Mouse (Mus musculus) left cerebral cortex, adult 11 months (tissue): ENCODE measurements around the gene Abcb8.
A peak's percentile ranks its signal among the peaks of the same experiment; 100 is the strongest.

Source experiments
- DNase-seq: peaks from one replicate; pipeline ENCODE4 v3.0.0; 2022; ENCODE audit warnings: low spot score

Abcb8 gene

GRCm38 (mm10) chr5:24393392-24393997 lies at the start of gene Abcb8:
TSS of gene Abcb8 (plus strand) at chr5:24393663.
- DNase-seq: peak; percentile 79

DNA sequence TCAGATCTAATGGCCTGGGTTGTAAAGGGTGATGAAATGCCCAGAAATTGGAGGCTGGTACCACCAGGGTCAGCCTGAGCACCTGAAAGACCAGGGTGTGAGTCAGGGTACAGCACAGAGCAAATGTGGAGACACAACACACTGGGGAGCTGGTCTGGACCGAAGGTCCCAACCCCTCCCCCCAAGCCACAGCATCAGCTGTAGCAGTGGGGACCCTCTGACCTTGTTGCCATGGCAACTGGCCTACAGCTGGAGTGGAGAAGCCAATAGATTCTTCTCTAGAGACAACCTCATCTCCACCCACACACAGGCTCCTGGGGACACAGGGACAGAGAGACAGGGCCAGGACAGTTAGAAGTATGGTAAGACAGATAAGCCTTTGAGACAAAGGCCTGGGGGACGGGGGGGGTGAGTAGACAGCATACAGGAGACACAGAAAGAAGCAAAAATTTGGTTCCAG lies 49.5 kb upstream of the Abcb8 start:
- no peak for DNase-seq

DNA sequence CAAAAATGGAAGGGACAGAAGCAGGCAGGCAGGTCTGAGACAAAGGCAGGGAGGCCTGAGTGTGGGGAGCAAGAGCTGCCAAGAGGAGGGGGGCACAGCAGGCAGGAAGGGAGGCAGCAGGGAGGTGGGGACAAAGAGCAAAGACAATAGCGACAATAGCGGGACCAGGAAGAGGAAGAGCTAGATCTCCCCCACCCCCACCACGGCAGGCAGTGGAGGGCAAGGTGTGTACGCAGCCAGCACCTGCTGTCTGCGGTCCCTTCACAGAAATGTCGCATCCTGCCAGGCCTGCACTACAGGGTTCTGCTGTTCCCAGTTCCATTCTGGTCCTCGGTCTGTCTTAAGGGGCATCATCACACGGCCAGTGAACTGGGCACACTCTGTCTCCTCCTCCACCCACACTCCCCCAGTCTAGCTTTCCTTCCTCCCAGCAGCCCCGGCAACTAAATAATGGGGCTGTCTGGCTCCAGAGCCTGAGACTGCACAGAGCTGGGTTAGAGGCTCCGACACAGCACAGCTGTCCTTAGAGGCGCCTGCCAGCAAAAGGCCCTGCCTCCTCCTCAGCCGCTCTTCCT lies 48.9 kb upstream of the Abcb8 start:
- DNase-seq: no peak

DNA sequence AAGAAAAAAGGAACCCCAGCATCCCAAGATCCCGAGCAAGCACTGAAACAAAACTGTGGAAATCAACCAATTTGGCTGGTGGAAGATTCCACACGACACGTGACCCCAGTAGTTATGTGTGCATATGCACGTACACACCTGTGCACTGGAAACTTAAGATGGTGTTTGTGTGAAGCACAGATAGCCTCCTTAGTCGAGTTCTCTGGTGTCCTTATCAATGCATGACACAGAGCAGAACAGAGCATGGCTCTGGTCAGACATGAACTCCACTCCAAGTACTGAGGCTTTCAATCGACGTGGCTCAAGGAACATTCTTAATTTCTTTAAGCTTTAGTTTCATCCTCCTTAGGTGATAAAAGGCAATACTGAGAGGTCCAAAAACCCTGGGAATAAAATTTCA lies 47.1 kb upstream of the Abcb8 start:
- no peak for DNase-seq

- no peak for DNase-seq
These were observed 46.1 kb upstream of the Abcb8 start for GRCm38 (mm10) chr5:24347186-24347875.

GRCm38 (mm10) chr5:24348128-24348527 lies 45.3 kb upstream of the Abcb8 start:
- peak; percentile 55 for DNase-seq

GRCm38 (mm10) chr5:24348546-24348945 lies 44.9 kb upstream of the Abcb8 start:
- DNase-seq: no peak

GRCm38 (mm10) chr5:24350073-24350472 lies 43.4 kb upstream of the Abcb8 start:
- DNase-seq: no peak

DNA sequence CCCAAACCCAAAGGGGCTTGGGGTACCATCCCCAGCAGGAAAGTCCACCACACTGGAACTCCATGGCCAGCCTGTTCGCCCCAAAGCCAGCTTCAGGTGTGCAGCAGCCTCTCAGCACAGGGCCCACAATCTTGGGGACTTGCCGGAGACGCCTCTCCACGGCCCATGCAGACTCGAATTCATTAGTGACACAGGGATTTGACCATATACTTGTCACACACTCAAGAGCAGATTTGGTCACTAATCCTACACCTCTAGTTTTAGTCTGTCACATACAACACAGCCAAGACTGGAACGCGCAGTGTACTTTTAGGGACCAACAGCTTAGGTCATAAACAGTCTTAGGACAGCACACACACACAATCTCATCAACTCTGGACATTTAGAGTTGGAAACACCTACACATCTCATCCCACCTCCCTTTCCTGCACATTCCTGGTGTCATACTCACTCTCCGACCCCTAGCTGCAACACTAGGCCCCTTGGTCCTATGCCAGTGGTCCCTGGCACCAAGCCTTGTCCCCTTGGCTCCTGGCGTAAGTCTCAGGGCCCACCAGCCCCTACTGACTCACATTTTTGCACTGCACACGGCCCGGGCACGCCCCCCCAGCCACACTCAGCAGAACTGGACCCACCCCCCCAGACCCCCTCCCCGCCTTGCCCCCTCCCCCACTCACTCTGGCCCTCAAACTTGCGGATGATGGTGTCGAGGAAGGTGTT lies 42.8 kb upstream of the Abcb8 start:
- DNase-seq: no peak

DNA sequence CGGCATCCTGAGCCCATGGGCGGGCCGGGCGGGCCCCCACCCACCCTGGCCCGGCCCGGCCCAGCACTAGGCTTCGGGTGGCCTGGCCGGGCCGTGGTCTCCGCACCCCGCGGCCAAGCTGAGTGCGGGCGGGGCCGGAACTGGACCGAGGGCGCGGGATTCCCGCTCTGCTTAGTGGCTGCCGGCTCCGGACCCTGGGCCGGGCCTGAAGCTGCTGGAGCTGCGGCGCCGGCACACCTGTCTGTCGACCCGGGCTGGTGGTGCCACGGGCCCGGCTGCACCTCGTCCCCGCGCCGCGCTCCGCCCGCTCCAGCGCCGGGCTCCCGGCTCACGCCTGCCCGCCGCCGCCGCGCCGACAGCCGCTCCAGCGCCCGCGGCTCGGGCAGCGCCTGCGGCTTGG lies 42.2 kb upstream of the Abcb8 start, which contains the start of gene Kcnh2:
Gene Kcnh2 (minus strand): TSS at position 327 of the 400 bp plus-strand sequence.
- DNase-seq: no peak

DNA sequence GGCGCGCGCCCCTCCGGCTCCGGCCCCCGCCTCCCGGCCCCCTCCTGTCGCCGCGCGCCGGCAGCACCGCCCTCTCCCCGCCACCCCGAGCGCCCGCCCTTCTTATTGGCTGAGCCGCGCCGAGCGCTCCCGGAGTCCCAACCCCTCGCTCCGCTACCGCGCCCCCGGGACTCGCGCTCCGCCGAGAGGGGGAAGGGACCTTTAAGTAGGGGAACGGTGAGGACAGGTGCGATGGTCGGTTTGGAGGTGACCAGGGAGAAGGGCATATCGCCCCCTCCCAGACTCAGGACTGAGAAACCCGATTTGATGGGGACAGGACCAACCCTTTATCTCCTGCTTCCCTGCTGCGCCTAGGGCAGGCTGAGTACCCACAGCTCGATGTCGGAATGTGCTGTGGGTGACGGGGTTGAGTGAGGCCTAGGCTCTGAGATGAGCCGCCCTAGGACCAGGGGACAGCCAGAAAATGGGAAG lies 41.7 kb upstream of the Abcb8 start:
- peak; percentile 68 for DNase-seq

DNA sequence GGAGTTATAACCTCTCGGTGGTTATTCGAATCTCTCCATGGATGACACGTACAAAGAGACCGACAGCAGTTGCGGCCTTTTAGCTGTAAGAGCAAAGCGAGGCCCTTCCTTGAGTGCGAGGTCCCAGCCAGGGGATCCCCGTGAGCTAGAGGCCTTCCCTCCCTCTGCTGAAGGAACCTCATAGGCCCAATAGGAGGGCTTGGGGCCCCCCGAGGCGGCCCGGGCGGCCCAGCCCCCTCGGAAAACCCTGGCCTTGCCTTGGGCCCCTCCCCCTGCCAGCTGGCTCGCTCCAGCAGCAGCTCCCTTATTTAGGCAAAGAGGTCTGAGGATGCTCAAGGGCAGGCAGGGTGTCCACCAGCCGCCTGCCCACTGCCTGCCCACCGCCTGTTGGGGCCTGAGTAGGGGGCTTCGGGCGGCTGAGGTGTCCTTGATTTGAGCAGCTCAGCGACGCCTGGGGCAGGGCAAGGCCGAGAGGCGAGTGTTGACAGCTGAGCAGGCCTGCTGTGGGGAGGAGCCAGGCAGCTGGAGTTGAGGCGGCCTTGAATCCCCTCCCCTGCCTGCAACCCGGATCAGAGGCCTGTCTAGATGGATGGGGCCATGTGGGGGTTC lies 41.1 kb upstream of the Abcb8 start:
- no peak for DNase-seq

DNA sequence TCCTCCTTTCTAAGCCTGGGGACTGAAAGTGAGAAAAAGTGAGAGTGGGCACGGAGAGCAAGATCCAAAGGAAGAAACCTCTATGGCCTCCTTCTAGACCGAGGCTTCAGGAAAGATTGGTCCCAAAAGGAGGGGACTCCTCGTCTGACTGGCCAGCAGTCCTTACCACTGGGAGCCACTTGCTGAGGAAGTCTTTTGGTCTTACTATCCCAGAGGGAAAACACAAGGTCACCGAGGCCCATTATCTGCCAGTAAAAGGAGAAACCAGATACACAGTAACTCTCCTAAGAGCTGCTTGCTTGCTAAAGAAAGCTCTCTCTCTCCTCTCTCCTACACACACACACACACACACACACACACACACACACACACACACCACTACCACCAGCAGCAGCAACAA lies 40.1 kb upstream of the Abcb8 start:
- no peak for DNase-seq

GRCm38 (mm10) chr5:24356764-24357163 lies 36.7 kb upstream of the Abcb8 start:
- no peak for DNase-seq

GRCm38 (mm10) chr5:24357461-24357860 lies 36.0 kb upstream of the Abcb8 start:
- DNase-seq: no peak

DNA sequence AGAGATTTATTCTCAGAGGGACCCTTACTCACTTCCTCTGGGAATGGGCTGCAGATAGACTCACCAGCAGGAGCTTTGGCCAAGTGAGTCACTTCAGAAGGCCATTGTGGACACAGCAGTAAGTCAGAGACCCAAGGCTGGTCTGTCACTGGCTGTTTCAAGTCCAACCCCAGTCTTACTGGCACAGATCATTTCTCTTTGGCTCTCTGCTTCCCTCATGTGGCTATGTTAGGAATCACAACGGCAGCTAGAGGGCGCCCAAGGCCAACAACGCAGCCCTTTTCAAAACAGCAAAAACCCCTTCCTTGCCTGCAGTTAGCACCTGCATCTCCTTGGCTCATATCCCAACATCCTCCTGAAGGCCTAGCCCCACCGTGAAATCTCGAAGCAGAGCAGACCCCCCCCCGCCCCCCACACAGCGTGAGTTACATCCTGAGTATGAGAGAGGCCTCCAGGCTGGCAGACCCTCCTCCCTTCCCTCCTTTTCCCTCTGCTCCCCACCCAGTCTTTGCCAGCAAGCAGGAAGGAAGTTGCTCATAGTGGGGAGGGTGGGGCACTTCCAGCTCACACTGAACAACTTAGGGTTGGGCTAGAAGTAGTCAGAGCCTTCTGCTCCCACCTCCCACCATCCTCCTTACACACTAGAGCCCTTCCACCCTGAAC lies 32.5 kb upstream of the Abcb8 start:
- DNase-seq: peak; percentile 66

DNA sequence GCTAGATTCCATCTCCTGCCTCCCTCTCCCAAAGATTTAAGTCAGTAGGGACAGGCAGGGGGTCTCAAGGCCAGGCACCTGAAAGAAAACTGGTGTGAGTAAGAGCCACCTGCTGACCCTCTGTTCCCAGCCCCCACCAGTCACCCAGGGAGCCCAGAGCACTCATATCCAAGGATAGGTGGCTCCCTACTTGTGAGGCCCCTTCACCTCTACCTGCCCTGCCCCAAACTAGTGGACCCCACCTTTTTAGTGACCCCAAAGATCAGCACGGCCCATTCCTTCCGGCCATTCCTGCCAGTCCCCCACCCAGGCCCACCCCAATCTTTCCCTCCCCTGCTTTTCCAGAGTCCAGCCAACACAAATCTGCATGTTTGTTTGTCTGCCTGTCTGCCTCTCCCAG lies 30.0 kb upstream of the Abcb8 start:
- DNase-seq: no peak

- no peak for DNase-seq
These were observed 29.4 kb upstream of the Abcb8 start for GRCm38 (mm10) chr5:24364061-24364460.

GRCm38 (mm10) chr5:24364508-24364907 lies 29.0 kb upstream of the Abcb8 start, which contains the start of gene Nos3:
TSS of gene Nos3 (plus strand) at chr5:24364810.
- DNase-seq: no peak

- DNase-seq: no peak
These were observed 28.5 kb upstream of the Abcb8 start for GRCm38 (mm10) chr5:24364963-24365362.

GRCm38 (mm10) chr5:24365528-24365927 lies 27.9 kb upstream of the Abcb8 start:
- DNase-seq: no peak

GRCm38 (mm10) chr5:24366426-24366825 lies 27.0 kb upstream of the Abcb8 start:
- DNase-seq: no peak
